Mouse (Mus musculus): Measurements from ENCODE around the gene Tppp3.
A peak's percentile ranks its signal among the peaks of the same experiment; 100 is the strongest.

Gene Tppp3

DNA sequence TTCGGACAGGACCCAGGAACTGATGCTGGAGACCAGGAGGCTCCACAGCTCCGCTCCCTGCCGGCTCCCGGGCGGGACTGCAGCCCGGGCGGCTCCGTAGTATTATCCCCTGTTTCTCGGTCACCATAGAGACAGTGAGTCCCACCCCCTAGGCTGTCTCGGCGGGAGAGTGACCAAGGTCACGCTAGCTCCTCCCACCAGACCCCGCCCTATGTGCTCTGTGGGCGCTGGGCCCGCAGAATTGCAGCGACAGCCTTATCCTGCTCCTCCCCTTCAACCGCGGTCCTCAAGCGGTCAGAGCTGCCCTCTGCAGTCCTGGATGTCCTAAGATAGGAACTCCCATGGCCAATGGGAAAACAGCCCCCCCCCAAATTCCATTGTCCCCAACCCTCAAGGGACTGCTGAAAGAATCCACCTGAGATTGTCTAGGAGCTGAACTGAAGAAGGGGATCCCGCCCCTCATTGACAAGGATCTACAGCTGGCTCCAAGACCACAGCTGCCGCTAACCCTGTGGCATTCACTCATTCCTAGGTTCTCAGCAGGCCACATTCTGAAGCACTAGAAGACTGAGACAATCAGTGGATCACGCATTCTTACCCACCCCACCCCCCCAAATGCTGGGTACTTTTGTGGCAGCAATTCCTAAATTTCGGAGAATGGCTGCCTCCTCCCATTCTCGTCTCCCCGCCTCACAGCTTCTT is at the start of gene Tppp3:
Tppp3 (minus strand) TSS at position 213 of the 702 bp plus-strand sequence.
- DNase-seq (ENCODE audit: extremely low spot score, low read depth, low spot score): peak; percentile 79

DNA sequence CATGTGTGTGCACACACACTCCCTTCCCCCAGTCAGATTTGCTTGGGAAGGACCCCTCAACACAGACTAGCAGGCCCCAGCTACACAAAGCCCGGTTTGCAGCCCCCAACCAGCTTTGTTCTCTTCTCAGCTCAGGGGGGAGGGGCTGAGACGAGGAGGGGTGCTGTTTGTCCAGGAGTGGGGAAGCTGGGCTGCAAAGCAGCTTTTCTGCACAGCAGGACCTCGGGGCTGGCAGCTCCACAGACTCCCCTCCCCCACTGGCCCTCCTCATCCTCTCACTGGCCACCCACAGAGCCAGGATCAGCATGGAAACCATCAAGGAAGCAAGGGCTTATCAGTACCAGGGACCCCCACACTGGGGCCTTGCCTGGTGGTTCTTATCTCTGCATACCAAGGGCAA is 49.7 kb upstream of the Tppp3 start:
- no peak for DNase-seq (ENCODE audit: extremely low spot score, low read depth, low spot score)

GRCm38 (mm10) chr8:105520521-105520920 is 49.2 kb upstream of the Tppp3 start:
- DNase-seq (ENCODE audit: extremely low spot score, low read depth, low spot score): no peak

- DNase-seq (ENCODE audit: extremely low spot score, low read depth, low spot score): no peak
These were observed 48.3 kb upstream of the Tppp3 start for GRCm38 (mm10) chr8:105519591-105519990.

- DNase-seq (ENCODE audit: extremely low spot score, low read depth, low spot score): no peak
These were observed 47.3 kb upstream of the Tppp3 start, which contains the start of gene Hsd11b2 for GRCm38 (mm10) chr8:105518436-105519313. TSS of gene Hsd11b2 (plus strand) at chr8:105518755.

DNA sequence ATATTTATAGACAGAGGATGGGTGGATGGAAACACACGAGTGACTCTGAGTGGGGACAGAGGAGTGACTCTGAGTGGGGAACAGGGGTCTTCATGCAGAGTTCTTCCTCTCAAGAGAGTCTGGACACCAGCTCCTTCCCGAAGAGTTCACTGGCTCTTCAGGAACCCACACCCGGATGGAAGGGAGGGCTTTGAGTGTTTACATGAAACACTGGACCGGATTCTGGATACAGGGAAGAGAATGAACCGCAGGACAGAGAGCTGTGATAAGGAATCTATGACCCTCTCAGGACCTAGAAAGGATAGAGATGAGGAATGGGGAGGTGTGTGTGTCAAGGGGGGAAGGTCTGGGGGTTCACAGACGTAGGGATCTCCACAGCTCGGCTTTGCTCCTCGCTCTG is 46.0 kb upstream of the Tppp3 start:
- no peak for DNase-seq (ENCODE audit: extremely low spot score, low read depth, low spot score)

- peak; percentile 91 for DNase-seq (ENCODE audit: extremely low spot score, low read depth, low spot score)
These were observed 44.8 kb upstream of the Tppp3 start for GRCm38 (mm10) chr8:105516018-105516645.

DNA sequence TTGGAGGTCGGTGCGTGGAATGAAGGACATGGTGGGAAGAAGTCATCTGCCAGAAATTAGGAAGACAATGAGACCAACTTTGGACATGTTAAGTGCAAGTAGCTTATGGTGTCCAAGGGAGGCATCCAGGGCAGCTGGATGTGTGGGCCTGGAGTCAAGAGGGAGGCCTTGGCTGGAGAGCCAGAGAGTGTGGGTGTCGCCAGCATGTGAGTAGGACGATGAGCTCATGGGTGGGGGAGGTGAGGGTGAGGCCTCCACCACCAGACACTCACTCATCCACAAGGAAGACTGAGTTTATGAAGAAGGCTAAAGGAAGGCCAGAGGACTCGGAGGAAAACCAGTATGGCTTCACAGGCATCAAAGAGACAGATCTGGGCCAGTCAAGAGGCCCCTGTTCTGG is 43.3 kb upstream of the Tppp3 start:
- no peak for DNase-seq (ENCODE audit: extremely low spot score, low read depth, low spot score)

- no peak for DNase-seq (ENCODE audit: extremely low spot score, low read depth, low spot score)
These were observed 42.9 kb upstream of the Tppp3 start for GRCm38 (mm10) chr8:105514194-105514593.

DNA sequence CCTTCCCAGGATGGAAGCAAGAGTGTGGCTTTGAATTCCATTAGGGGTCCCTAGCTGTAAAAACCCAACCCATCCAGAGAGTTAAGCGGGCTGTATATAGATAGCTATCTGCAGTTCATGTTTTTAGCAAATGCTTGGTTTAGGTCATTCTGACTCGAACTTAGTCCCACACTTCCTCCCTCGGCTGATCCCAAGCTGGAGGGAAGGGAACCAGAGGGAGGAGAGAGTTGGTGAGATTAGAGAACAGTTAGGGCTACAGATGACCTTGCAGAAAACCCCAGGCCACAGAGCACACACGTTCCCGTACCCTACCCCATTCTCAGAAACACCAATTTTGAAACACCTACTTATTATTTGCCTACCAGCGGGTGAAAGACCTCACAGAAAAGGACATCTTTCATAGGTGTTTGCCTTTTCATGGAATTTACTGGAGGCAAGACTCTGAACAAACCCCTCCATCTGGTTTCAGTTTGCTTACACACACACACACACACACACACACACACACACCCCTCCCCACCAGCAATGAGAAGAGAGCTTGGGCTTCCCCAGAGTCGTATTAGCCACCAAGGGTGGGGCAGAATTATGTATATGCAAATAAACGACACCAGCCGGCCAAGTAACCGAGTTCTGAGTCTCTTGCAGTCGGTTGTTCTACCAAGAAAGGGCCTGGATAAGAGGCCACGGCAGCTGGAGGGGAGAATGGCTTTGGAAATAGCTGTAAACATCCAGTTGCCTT is 38.8 kb upstream of the Tppp3 start:
- DNase-seq (ENCODE audit: extremely low spot score, low read depth, low spot score): no peak

DNA sequence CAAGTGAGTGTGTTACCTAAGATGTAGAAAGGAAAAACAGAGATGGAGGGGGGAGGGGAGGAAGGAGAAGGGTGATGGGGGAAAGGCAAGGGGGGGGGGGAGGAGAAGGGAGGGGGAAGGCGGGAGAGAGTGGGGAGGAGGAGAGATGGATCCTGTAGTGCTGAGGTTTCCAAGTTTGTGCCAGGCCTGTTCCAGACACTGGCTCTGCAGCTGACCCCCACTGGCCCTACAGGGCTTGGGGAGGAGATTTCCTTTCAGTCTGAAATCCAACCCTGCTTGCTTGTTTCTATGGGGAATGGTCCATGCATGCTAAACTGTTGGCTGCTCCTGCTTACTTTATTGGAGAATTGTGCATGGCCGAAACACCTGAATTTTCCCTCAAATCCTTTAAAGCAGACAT is 37.4 kb upstream of the Tppp3 start:
- DNase-seq (ENCODE audit: extremely low spot score, low read depth, low spot score): no peak

DNA sequence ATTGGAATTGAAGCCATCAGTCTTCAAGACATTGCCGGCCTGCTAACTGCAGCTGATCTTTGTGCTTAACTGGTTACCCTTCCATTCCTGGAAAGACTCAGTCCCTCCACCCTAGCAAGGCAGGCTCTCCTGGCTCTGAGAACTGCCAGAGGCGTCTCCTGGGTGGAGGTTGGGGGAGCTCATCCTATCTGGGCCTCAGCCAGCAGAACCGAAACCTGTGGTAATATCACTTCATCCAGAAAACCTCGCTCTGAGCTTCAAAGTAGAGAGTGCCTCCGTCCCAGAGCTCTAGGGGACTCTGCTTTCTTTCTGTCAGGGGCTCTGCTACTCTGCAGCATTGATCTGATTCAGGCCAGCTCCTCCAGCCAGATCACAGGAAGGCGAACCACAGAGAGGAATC is 35.7 kb upstream of the Tppp3 start:
- DNase-seq (ENCODE audit: extremely low spot score, low read depth, low spot score): no peak

DNA sequence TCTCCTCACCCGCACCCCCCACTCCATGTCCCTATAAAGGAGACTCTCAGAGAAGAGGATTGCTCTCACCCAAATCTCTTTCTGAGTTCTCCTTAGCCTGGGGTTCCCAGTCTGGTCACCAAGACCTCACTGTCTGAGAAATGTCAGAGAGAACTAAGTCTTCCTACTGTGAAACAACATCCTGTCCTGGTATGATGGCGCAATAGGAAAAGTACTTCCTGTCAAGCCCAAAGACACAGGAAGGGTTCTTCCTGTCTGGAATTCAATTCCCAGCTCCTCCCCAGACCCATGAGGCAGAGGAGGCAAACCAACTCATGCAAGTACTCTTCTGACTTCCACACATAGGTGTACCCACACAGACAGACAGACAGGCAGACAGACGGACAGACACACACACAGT is 33.3 kb upstream of the Tppp3 start:
- DNase-seq (ENCODE audit: extremely low spot score, low read depth, low spot score): no peak

DNA sequence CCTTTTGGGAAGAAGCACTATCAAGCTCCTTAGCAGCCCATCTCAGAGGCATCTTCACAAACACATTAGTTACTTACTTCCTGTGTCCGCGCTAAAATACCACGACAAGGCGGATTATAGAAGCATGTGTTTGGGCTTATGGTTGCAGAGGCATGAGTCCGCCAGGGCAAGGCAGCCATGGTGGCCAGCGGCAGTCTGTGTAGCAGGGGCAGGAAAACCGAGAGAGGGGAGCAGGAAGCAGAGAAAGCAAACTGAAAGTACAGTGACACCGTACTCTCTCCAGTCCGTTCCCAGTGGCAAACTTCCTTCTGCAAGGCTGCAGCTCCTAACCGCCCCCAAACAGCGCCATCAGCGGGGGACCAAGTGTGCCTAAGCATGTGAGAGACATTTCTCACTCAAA is 28.5 kb upstream of the Tppp3 start:
- no peak for DNase-seq (ENCODE audit: extremely low spot score, low read depth, low spot score)

DNA sequence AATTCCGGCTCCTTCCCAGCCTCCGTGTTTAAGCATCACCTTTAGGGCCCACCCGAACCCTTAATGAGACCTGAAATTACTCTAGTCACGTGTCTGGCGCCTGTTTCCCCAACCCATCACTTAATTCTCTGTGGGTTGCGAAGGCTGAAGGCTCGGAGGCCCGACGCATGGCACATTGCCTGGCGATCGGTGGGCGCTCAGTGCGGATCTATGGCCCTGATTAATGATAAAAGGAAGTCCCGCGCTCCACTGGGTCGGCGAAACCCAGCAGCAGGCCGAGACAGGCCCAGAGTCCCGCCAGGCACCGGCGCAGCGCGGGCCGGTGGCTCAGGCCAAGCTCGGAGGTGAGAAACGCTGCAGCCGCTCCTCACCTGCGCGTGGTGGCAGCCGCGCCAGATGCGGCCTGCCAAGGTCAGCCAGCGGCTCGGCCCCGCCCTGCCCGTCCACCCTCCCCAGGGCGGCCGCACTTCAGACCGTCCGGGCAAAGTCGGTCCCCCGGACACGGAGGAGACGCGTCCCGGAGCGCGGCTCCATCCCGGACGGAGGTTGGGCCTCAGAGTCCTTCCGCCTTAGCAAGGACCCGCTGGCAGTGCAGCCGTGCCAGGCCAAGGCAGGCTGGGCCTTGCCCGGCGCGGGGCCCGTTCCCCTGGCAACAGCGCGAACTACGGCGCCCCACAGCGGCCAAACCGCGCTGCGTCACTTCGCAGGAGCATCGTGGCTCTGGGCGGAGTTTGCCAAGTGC is 25.3 kb upstream of the Tppp3 start, which contains the start of gene Zdhhc1:
Zdhhc1 (minus strand) TSS at position 464 of the 742 bp plus-strand sequence.
- DNase-seq (ENCODE audit: extremely low spot score, low read depth, low spot score): no peak

- DNase-seq (ENCODE audit: extremely low spot score, low read depth, low spot score): no peak
These were observed 24.3 kb upstream of the Tppp3 start for GRCm38 (mm10) chr8:105495350-105496302.

DNA sequence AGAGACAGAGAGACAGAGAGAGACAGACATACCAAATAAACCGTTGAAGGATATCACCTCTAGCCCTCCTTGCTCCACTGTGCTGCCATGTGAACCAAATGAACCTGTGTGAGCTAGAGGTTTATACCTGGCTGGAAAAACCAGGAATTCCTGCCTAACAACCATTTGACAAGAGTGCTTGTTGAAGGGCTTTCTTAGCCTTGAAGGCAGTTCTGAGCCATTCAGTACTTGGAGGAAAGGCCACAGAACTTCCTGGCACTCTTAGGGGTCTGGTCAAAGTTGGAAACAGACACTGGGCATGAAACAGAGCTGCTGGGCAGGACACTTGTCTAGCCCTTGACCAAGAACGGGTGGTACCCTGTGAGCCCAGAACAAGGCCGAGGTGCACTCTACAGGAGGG is 23.2 kb upstream of the Tppp3 start:
- no peak for DNase-seq (ENCODE audit: extremely low spot score, low read depth, low spot score)

- no peak for DNase-seq (ENCODE audit: extremely low spot score, low read depth, low spot score)
These were observed 22.2 kb upstream of the Tppp3 start for GRCm38 (mm10) chr8:105493495-105493894.

GRCm38 (mm10) chr8:105489281-105489680 is 18.0 kb upstream of the Tppp3 start:
- DNase-seq (ENCODE audit: extremely low spot score, low read depth, low spot score): no peak

Data from hindlimb bud, embryonic 11.5 days (tissue).